Mouse (Mus musculus) monocyte, adult 2 months (primary cell): Measurements from ENCODE around the gene Ush2a.

Experiments used
- DNase-seq, 2 experiments: peaks; one replicate each; pipeline ENCODE4 v3.0.0; 2022; ENCODE audit warnings: low spot score in 2 of 2, low read depth in 1 of 2

Ush2a gene

GRCm38 (mm10) chr1:188855034-188855433, 593.2 kb downstream of the Ush2a start:
- no peak for DNase-seq

DNA sequence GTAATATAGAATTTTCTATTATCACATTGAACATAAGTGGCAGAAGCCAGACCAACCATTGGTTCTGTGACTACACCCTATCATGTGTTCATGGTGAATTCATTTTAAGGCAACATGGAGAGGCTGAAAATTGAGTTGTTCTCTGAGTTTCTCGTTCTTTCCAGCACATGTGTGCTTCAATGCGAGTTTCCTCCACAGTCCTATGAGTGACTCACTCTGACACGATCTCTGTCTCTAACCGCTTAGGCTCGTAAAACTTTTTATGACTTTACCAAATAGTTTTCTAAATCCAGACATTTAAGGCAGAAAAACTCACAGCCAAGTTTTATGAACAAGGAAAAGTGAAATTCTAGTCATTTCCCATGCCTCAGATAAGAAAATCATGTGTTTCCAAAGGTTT, 597.9 kb downstream of the Ush2a start:
- DNase-seq: no peak

GRCm38 (mm10) chr1:188865881-188866280, 604.1 kb downstream of the Ush2a start:
- DNase-seq: no peak

- no peak for DNase-seq
Observed at GRCm38 (mm10) chr1:188866515-188866914, 604.7 kb downstream of the Ush2a start.

DNA sequence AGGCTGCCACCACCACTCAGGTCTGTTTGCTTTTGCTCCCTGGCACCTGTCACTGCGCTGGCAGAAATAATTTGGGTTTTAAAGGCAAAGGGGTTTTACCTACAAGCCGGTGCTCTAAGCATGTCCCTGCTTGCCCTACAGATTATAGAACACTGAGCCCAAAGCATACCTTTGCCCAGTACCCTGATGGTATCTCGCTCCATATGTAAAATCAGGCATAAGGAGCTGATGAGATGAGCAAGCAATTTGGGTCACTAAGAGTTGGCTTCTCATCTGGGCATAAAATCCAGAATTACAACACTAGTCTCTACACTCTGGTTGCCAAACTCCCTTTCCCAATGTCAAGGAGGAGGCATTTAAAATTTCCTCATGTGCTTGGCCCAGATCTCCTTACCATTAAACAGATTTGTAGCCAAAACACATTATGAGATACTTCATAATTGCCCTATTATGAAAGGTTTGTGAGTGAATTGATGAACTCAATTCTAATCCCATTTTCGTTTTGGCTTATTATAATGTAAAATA, 616.8 kb downstream of the Ush2a start:
- no peak for DNase-seq

GRCm38 (mm10) chr1:188896906-188897551, 635.2 kb downstream of the Ush2a start:
- DNase-seq: no peak

- DNase-seq: no peak
Observed at GRCm38 (mm10) chr1:188904091-188904490, 642.3 kb downstream of the Ush2a start.

- no peak for DNase-seq
Observed at GRCm38 (mm10) chr1:188906175-188906574, 644.4 kb downstream of the Ush2a start.

GRCm38 (mm10) chr1:188910656-188911055, 648.8 kb downstream of the Ush2a start:
- DNase-seq: no peak

GRCm38 (mm10) chr1:188919946-188920345, 658.1 kb downstream of the Ush2a start:
- DNase-seq: no peak

- DNase-seq: no peak
Observed at GRCm38 (mm10) chr1:188937246-188937780, 675.5 kb downstream of the Ush2a start.

- DNase-seq: no peak
Observed at GRCm38 (mm10) chr1:188945326-188945725, 683.5 kb downstream of the Ush2a start.

GRCm38 (mm10) chr1:188946849-188947248, 685.0 kb downstream of the Ush2a start:
- DNase-seq: no peak

- DNase-seq: no peak
Observed at GRCm38 (mm10) chr1:188947794-188948193, 686.0 kb downstream of the Ush2a start.

GRCm38 (mm10) chr1:188948276-188948675, 686.5 kb downstream of the Ush2a start:
- DNase-seq: no peak

GRCm38 (mm10) chr1:188951091-188951490, 689.3 kb downstream of the Ush2a start:
- DNase-seq: no peak

- DNase-seq: no peak
Observed at GRCm38 (mm10) chr1:188952501-188952900, 690.7 kb downstream of the Ush2a start.

DNA sequence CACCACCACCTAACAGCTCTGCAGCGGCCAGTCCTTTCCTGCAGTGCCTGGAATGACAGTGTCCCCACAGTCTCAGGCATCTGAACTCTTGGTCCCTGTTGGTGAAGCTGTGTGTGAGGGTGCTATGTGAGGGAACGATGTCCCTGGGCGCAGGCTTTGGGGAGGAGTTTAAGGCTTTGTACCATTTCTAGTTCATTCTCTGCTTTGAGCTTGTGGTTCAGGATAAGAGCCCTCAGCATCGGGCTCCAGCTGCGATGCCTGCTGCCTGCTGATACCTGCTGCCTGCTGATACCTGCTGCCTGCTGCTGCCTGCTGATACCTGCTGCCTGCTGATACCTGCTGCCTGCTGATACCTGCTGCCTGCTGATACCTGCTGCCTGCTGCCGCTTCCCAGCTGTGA, 711.3 kb downstream of the Ush2a start:
- DNase-seq: no peak

DNA sequence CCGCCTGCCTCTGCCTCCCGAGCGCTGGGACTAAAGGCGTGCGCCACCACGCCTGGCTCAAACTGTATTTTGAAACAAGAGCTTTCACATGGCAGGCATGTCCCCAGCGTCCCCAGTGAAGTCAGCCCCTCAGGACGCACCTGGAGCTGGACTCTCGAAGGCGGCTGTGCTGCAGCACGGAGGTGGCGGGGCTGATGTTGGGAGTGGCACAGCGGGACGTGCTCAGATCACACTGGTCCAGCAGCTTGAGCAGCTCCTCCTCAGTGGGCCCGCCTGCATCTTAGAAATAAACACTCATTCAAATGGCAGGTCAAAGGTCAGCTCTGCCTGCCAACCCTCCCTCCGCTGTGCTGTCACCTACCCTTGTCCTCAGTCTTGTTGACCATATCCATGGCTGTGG, 712.1 kb downstream of the Ush2a start:
- no peak for DNase-seq

DNA sequence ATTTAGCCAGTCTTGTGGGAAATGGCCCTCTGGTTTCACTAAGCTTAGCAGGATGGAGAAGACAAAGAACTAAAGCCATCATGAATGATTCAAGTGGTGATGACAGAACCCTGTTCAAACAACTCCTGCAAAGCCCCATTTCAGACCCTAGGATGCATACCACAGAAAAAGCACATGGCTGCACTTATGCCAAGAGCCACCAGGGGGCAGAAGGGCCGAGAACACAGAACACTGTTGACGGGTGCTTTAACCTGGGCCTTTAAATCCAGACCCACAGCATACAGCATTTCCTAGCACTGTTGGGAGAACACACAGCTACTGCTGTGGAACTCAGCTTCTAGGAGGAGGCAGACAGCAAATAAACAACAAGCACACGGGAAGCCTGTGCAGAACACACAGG, 718.2 kb downstream of the Ush2a start:
- peak in 1 of 2 experiments; percentile 15 for DNase-seq

DNA sequence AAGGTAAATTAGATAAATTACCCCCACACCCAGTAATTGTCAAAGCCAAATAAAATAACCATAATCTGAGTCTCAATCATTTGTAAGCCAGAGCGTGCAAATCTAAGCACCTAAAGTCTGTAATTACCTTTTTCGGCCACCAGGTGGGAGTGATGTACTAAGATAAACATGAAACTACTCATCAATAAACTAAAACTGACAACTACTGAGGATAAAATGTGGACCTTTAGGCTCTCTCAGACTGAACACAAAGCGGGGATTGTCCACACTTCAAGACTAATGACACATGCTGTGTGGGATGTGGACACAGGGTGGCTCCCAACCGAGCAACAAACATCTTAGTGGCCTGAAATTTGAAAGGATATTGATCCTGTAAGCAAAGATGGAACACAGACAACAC, 731.4 kb downstream of the Ush2a start:
- no peak for DNase-seq

GRCm38 (mm10) chr1:188997921-188998320, 736.1 kb downstream of the Ush2a start:
- DNase-seq: no peak

DNA sequence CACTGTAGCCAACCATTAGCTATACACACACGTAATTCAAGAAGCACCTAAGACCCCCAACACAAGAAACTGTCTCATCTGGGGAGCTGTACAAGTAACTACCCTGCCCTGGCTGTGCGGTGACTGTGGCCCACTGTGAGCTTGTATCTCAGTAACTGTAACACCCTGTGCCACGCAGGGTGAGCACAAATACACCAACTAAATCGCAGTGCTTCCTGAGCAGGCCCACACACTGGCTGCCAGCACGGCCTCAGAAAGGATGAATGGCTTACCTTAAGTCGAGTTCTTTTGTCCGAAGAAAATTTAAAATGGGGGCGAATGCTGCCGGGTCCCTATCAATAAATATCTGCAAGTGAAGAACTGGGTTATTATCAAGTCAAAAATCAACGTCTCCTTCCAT, 738.2 kb downstream of the Ush2a start:
- DNase-seq: no peak
